In the genomic region with DNA sequence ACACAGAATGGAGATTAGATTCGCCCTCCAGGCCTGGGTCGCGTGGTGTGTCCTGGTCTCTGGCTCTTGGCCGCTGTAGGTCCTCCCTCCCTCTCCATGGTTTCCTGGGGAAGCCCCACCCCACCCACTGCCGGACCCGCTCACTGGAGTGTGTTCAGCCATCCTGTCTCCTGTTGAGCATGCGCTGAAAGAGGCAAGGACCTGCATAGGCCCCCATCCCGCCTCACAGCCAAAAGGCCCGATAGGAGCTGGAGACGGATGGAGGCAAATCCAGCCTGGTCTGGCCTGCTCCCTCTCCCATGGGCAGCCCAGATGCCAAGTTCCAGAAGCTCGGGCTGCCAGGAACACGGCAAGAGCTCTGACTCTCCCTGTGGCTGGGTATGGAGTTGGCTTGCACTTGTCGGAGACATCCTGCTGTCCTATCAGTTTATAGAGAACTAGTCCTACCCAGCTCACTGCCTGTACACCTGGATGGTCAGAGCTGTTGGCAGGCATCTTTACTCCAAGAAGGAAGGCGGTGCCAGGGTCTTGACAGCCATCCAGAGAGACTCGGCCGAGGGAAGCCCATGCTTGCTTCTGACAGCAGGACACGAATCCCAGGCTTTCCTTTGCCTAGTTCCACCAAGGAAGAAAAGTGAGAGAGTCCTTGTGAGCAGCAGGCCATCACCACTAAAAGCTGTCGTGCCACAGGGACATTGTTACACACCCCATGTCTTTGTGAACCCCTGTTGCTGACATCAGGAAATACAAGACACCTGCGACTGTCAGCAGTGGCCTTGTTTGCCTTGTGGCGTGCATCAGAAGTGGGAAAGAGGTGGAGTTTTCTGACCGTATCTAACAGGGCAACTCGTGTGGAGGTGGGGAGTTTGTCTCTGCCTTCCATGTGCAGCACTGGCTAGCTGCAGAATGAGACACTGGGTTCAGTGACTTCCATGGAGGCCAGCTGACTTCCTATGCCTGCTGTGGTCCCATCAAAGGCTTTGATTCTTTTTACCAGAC, we compare ENCODE assay signal across 10 mouse cellular contexts.
A peak's percentile ranks its signal among the peaks of the same experiment; 100 is the strongest.
DNase-seq lines count a peak whose midpoint lies in the region; ATAC-seq and TF ChIP-seq lines count a peak whose summit lies in the region.
"Had no signal": no experiment of that assay in that cellular context is flagged by ENCODE, and none has a peak within 500 bp of the region (broad histone marks: within the 10 kb centered on the region; RNA-seq: fewer than 3 reads in every experiment).

No protein-coding gene starts in this region.

- TF ChIP-seq CTCF in kidney, postnatal 0 days (IDR thresholded peaks at IDR 0.05; ENCODE audit: low read depth) = no peak

- H3K9me3 ChIP-seq in hindbrain, embryonic 13.5 days = no peaks in the 10 kb centered on the region
- H3K9me3 ChIP-seq in hindbrain, embryonic 11.5 days (ENCODE audit: control insufficient read depth, low read length) = no peaks in the 10 kb centered on the region
- no peaks in the 10 kb centered on the region for H3K9me3 ChIP-seq in forebrain, embryonic 14.5 days (replicated peaks; ENCODE audit: control insufficient read depth, low read length)
- no peaks in the 10 kb centered on the region for H3K9me3 ChIP-seq in kidney, postnatal 0 days (replicated peaks; ENCODE audit: low read length)

- H3K4me2 ChIP-seq in hindbrain, embryonic 13.5 days = no peak overlapping the region
- H3K4me2 ChIP-seq in hindbrain, embryonic 11.5 days (replicated peaks; ENCODE audit: low read depth, low read length) = no peak overlapping the region
- no peak overlapping the region for H3K4me2 ChIP-seq in forebrain, embryonic 14.5 days (ENCODE audit: low read length)
- H3K4me2 ChIP-seq in kidney, postnatal 0 days (ENCODE audit: low read length) = no peak overlapping the region

- H3K27me3 ChIP-seq in hindbrain, embryonic 13.5 days = 0 out of 2 replicates have a peak, but pooled peaks cover 11% of the 10 kb centered on the region
- no peaks in the 10 kb centered on the region for H3K27me3 ChIP-seq in hindbrain, embryonic 11.5 days (ENCODE audit: control insufficient read depth, insufficient read depth, low read length)
- H3K27me3 ChIP-seq in forebrain, embryonic 14.5 days (replicated peaks; ENCODE audit: control insufficient read depth, insufficient read depth, low read length) = no peaks in the 10 kb centered on the region
- no peaks in the 10 kb centered on the region for H3K27me3 ChIP-seq in kidney, postnatal 0 days (ENCODE audit: insufficient read depth, low read length)

- H3K27ac ChIP-seq in hindbrain, embryonic 13.5 days = peak overlapping the region; percentile 19; the same call in 1 of the 2 replicates
- no peak overlapping the region for H3K27ac ChIP-seq in hindbrain, embryonic 11.5 days (ENCODE audit: low read depth, low read length)
- H3K27ac ChIP-seq in forebrain, embryonic 14.5 days (ENCODE audit: low read depth, low read length) = peak overlapping the region; percentile 56; the same call in 1 of the 2 replicates
- H3K27ac ChIP-seq in kidney, postnatal 0 days = no peak overlapping the region
- H3K27ac ChIP-seq: left cerebral cortex, adult 2 months had no signal

- DNase-seq in hindbrain, embryonic 11.5 days (ENCODE audit: low spot score) = no peak
- DNase-seq in forebrain, embryonic 14.5 days (ENCODE audit: low spot score) = peak; percentile 33
- DNase-seq in kidney, postnatal 0 days (ENCODE audit: low spot score) = peak; percentile 34
- peak; percentile 58 for DNase-seq in thymus, postnatal 0 days (ENCODE audit: low spot score)
- DNase-seq in urinary bladder, postnatal 10 days (ENCODE audit: low spot score) = no peak
- no peak for DNase-seq in spleen, adult 12 weeks (ENCODE audit: low spot score)
- no peak for DNase-seq in spleen, postnatal 14 days (ENCODE audit: low spot score in 2 of 2)
- DNase-seq: cerebellum, adult 9-10 months had no signal

- WGBS in hindbrain, embryonic 13.5 days = 74% methylated on average over 22 of the region's 22 CpGs
- 76% methylated on average over 22 of the region's 22 CpGs for WGBS in hindbrain, embryonic 11.5 days
- WGBS in forebrain, embryonic 14.5 days = 67% methylated on average over 22 of the region's 22 CpGs
- 65% methylated on average over 22 of the region's 22 CpGs for WGBS in kidney, postnatal 0 days

- no peaks in the 10 kb centered on the region for H3K36me3 ChIP-seq in hindbrain, embryonic 13.5 days
- no peaks in the 10 kb centered on the region for H3K36me3 ChIP-seq in hindbrain, embryonic 11.5 days (ENCODE audit: control insufficient read depth, insufficient read depth, low read length)
- H3K36me3 ChIP-seq in forebrain, embryonic 14.5 days (ENCODE audit: control insufficient read depth, insufficient read depth, low read length) = no peaks in the 10 kb centered on the region
- H3K36me3 ChIP-seq in kidney, postnatal 0 days (ENCODE audit: insufficient read depth, low read length) = no peaks in the 10 kb centered on the region

- peaks cover 16% of the 10 kb centered on the region for H3K4me1 ChIP-seq in hindbrain, embryonic 13.5 days (replicated peaks)
- no peaks in the 10 kb centered on the region for H3K4me1 ChIP-seq in hindbrain, embryonic 11.5 days (replicated peaks; ENCODE audit: control insufficient read depth, insufficient read depth, low read length)
- peaks cover 15% of the 10 kb centered on the region for H3K4me1 ChIP-seq in forebrain, embryonic 14.5 days (ENCODE audit: control insufficient read depth, insufficient read depth, low read length)
- H3K4me1 ChIP-seq in kidney, postnatal 0 days (replicated peaks; ENCODE audit: insufficient read depth, low read length) = no peaks in the 10 kb centered on the region

- no peak overlapping the region for H3K9ac ChIP-seq in hindbrain, embryonic 13.5 days
- H3K9ac ChIP-seq in hindbrain, embryonic 11.5 days (ENCODE audit: low read depth, low read length) = no peak overlapping the region
- peak overlapping the region; percentile 2; the same call in 1 of the 2 replicates for H3K9ac ChIP-seq in forebrain, embryonic 14.5 days (ENCODE audit: low read length)
- no peak overlapping the region for H3K9ac ChIP-seq in kidney, postnatal 0 days (ENCODE audit: low read depth, low read length)

- ATAC-seq in hindbrain, embryonic 13.5 days (ENCODE audit: low FRiP score) = peak; percentile 66
- no peak for ATAC-seq in hindbrain, embryonic 11.5 days (ENCODE audit: low FRiP score)
- ATAC-seq in forebrain, embryonic 14.5 days = peak; percentile 49
- ATAC-seq in kidney, postnatal 0 days (replicated peaks; ENCODE audit: low FRiP score, low read depth) = no peak

- no peak overlapping the region for H3K4me3 ChIP-seq in hindbrain, embryonic 13.5 days
- H3K4me3 ChIP-seq in hindbrain, embryonic 11.5 days (ENCODE audit: low read depth, low read length) = no peak overlapping the region
- H3K4me3 ChIP-seq in forebrain, embryonic 14.5 days (ENCODE audit: low read depth, low read length) = no peak overlapping the region
- H3K4me3 ChIP-seq in kidney, postnatal 0 days (replicated peaks; ENCODE audit: low read depth, low read length) = no peak overlapping the region
- H3K4me3 ChIP-seq: left cerebral cortex, adult 2 months had no signal

Comparison
In these comparisons a context has a peak if more than half of its experiments do, and no peak if none do; other contexts are left out.
1. ATAC-seq: peak in hindbrain, embryonic 13.5 days (single experiment) and forebrain, embryonic 14.5 days (single experiment); none in hindbrain, embryonic 11.5 days (single experiment) and kidney, postnatal 0 days (single experiment).
2. H3K27ac ChIP-seq: peak in hindbrain, embryonic 13.5 days (single experiment) and forebrain, embryonic 14.5 days (single experiment); none in hindbrain, embryonic 11.5 days (single experiment) and kidney, postnatal 0 days (single experiment).
3. DNase-seq: peak in forebrain, embryonic 14.5 days (single experiment), kidney, postnatal 0 days (single experiment) and thymus, postnatal 0 days (single experiment); none in hindbrain, embryonic 11.5 days (single experiment), urinary bladder, postnatal 10 days (single experiment), spleen, adult 12 weeks (single experiment) and spleen, postnatal 14 days (0 of 2).